Mouse (Mus musculus): ENCODE measurements around the gene Prr13. TPM values are rescaled to one million over a fixed set of nuclear protein-coding genes. Genes with fewer than 3 reads are reported as not detected.

Prr13 gene
- polyA plus RNA-seq, 1 experiment from 2014 or later = 93.7 TPM

GRCm38 (mm10) chr15:102485853-102486252 lies 27.0 kb downstream of the Prr13 start:
- peaks cover 81% of the 10 kb centered on the region for H3K36me3 ChIP-seq
- WGBS = 92% methylated on average over 12 of the region's 12 CpGs
- no peak overlapping the region for H3K9ac ChIP-seq
- no peaks in the 10 kb centered on the region for H3K9me3 ChIP-seq (replicated peaks)
- no peak for ATAC-seq (ENCODE audit: insufficient number of reproducible peaks, low FRiP score, low TSS enrichment, low read depth)
- H3K27me3 ChIP-seq = no peaks in the 10 kb centered on the region
- no peak overlapping the region for H3K4me2 ChIP-seq (replicated peaks)
- no peaks in the 10 kb centered on the region for H3K4me1 ChIP-seq
- no peak overlapping the region for H3K4me3 ChIP-seq (replicated peaks)
- no peak overlapping the region for H3K27ac ChIP-seq (replicated peaks)

- no peaks in the 10 kb centered on the region for H3K27me3 ChIP-seq
Measured at GRCm38 (mm10) chr15:102487664-102488063, 28.8 kb downstream of the Prr13 start.

GRCm38 (mm10) chr15:102498322-102498721 lies 39.5 kb downstream of the Prr13 start:
- Histone ChIP-seq H3K4me3 (replicated peaks) (no peak overlapping the region), H3K27me3 (no peaks in the 10 kb centered on the region), H3K4me2 (replicated peaks) (no peak overlapping the region), H3K9ac (no peak overlapping the region), H3K4me1 (no peaks in the 10 kb centered on the region), H3K36me3 (peaks cover 86% of the 10 kb centered on the region), H3K27ac (replicated peaks) (no peak overlapping the region), H3K9me3 (replicated peaks) (no peaks in the 10 kb centered on the region)
- 83% methylated on average over 3 of the region's 3 CpGs for WGBS
- no peak for ATAC-seq (ENCODE audit: insufficient number of reproducible peaks, low FRiP score, low TSS enrichment, low read depth)

More at GRCm38 (mm10) chr15:102487664-102488063, 28.8 kb downstream of the Prr13 start:
- Histone ChIP-seq H3K4me2 (replicated peaks) (no peak overlapping the region), H3K4me3 (replicated peaks) (no peak overlapping the region), H3K9me3 (replicated peaks) (no peaks in the 10 kb centered on the region), H3K27ac (replicated peaks) (no peak overlapping the region), H3K4me1 (no peaks in the 10 kb centered on the region), H3K36me3 (peaks cover 75% of the 10 kb centered on the region), H3K9ac (no peak overlapping the region)
- WGBS = 65% methylated on average over 1 of the region's 1 CpGs
- no peak for ATAC-seq (ENCODE audit: insufficient number of reproducible peaks, low FRiP score, low TSS enrichment, low read depth)

- WGBS = 69% methylated on average over 3 of the region's 3 CpGs
- no peak overlapping the region for H3K4me3 ChIP-seq (replicated peaks)
- ATAC-seq (ENCODE audit: insufficient number of reproducible peaks, low FRiP score, low TSS enrichment, low read depth) = no peak
Measured at GRCm38 (mm10) chr15:102499370-102499769, 40.5 kb downstream of the Prr13 start.

GRCm38 (mm10) chr15:102499851-102500250 lies 41.0 kb downstream of the Prr13 start:
- 82% methylated on average over 6 of the region's 6 CpGs for WGBS
- ATAC-seq (ENCODE audit: insufficient number of reproducible peaks, low FRiP score, low TSS enrichment, low read depth) = no peak
- Histone ChIP-seq H3K27me3 (no peaks in the 10 kb centered on the region), H3K4me2 (replicated peaks) (no peak overlapping the region), H3K9me3 (replicated peaks) (no peaks in the 10 kb centered on the region), H3K4me1 (no peaks in the 10 kb centered on the region), H3K4me3 (replicated peaks) (no peak overlapping the region), H3K27ac (replicated peaks) (no peak overlapping the region), H3K9ac (no peak overlapping the region), H3K36me3 (peaks cover 90% of the 10 kb centered on the region)

More at GRCm38 (mm10) chr15:102499370-102499769, 40.5 kb downstream of the Prr13 start:
- no peak overlapping the region for H3K27ac ChIP-seq (replicated peaks)
- peaks cover 88% of the 10 kb centered on the region for H3K36me3 ChIP-seq
- no peaks in the 10 kb centered on the region for H3K4me1 ChIP-seq
- H3K9ac ChIP-seq = no peak overlapping the region
- no peaks in the 10 kb centered on the region for H3K27me3 ChIP-seq
- no peak overlapping the region for H3K4me2 ChIP-seq (replicated peaks)
- no peaks in the 10 kb centered on the region for H3K9me3 ChIP-seq (replicated peaks)

GRCm38 (mm10) chr15:102500479-102500878 lies 41.7 kb downstream of the Prr13 start:
- H3K4me3 ChIP-seq (replicated peaks) = no peak overlapping the region
- H3K36me3 ChIP-seq = peaks cover 90% of the 10 kb centered on the region
- H3K9ac ChIP-seq = no peak overlapping the region
- H3K27me3 ChIP-seq = no peaks in the 10 kb centered on the region
- 87% methylated on average over 5 of the region's 5 CpGs for WGBS
- no peak for ATAC-seq (ENCODE audit: insufficient number of reproducible peaks, low FRiP score, low TSS enrichment, low read depth)
- H3K9me3 ChIP-seq (replicated peaks) = no peaks in the 10 kb centered on the region
- no peak overlapping the region for H3K27ac ChIP-seq (replicated peaks)
- H3K4me2 ChIP-seq (replicated peaks) = no peak overlapping the region
- H3K4me1 ChIP-seq = no peaks in the 10 kb centered on the region

- H3K4me3 ChIP-seq (replicated peaks) = no peak overlapping the region
- ATAC-seq (ENCODE audit: insufficient number of reproducible peaks, low FRiP score, low TSS enrichment, low read depth) = no peak
- no peak overlapping the region for H3K4me2 ChIP-seq (replicated peaks)
- no peaks in the 10 kb centered on the region for H3K27me3 ChIP-seq
- peaks cover 3% of the 10 kb centered on the region; the same call in 1 of the 2 replicates for H3K4me1 ChIP-seq
- H3K9ac ChIP-seq = no peak overlapping the region
- peaks cover 85% of the 10 kb centered on the region for H3K36me3 ChIP-seq
- WGBS = 84% methylated on average over 19 of the region's 19 CpGs
- no peaks in the 10 kb centered on the region for H3K9me3 ChIP-seq (replicated peaks)
- H3K27ac ChIP-seq (replicated peaks) = no peak overlapping the region; the same call in 1 of the 2 replicates
Measured at GRCm38 (mm10) chr15:102501084-102501814, 42.4 kb downstream of the Prr13 start.

- Histone ChIP-seq H3K4me3 (replicated peaks) (no peak overlapping the region), H3K27me3 (no peaks in the 10 kb centered on the region), H3K27ac (replicated peaks) (no peak overlapping the region), H3K36me3 (peaks cover 78% of the 10 kb centered on the region), H3K9me3 (replicated peaks) (no peaks in the 10 kb centered on the region), H3K4me1 (peaks cover 3% of the 10 kb centered on the region; the same call in 1 of the 2 replicates), H3K9ac (no peak overlapping the region), H3K4me2 (replicated peaks) (no peak overlapping the region)
- ATAC-seq (ENCODE audit: insufficient number of reproducible peaks, low FRiP score, low TSS enrichment, low read depth) = no peak
- WGBS = 75% methylated on average over 9 of the region's 9 CpGs
Measured at GRCm38 (mm10) chr15:102502254-102502840, 43.5 kb downstream of the Prr13 start.

GRCm38 (mm10) chr15:102503447-102503846 lies 44.6 kb downstream of the Prr13 start, which contains the start of gene Gm10337:
Gm10337 (plus strand) TSS chr15:102503722.
- Histone ChIP-seq H3K4me1 (peaks cover 3% of the 10 kb centered on the region; the same call in 1 of the 2 replicates), H3K36me3 (peaks cover 74% of the 10 kb centered on the region), H3K27ac (replicated peaks) (no peak within 1 kb of the TSS), H3K9ac (no peak within 1 kb of the TSS), H3K27me3 (no peaks in the 10 kb centered on the region), H3K4me3 (replicated peaks) (no peak within 1 kb of the TSS), H3K9me3 (replicated peaks) (no peaks in the 10 kb centered on the region), H3K4me2 (replicated peaks) (no peak within 1 kb of the TSS)
- WGBS = 80% methylated on average over 1 of the region's 1 CpGs
- ATAC-seq (ENCODE audit: insufficient number of reproducible peaks, low FRiP score, low TSS enrichment, low read depth) = no peak

- no peak overlapping the region for H3K27ac ChIP-seq (replicated peaks)
- no peak for ATAC-seq (ENCODE audit: insufficient number of reproducible peaks, low FRiP score, low TSS enrichment, low read depth)
- H3K36me3 ChIP-seq = peaks cover 70% of the 10 kb centered on the region
Measured at GRCm38 (mm10) chr15:102503924-102504782, 45.3 kb downstream of the Prr13 start.

More at GRCm38 (mm10) chr15:102503924-102504782, 45.3 kb downstream of the Prr13 start:
- H3K9ac ChIP-seq = no peak overlapping the region
- H3K4me2 ChIP-seq (replicated peaks) = no peak overlapping the region
- 83% methylated on average over 9 of the region's 9 CpGs for WGBS
- no peak overlapping the region for H3K4me3 ChIP-seq (replicated peaks)
- H3K27me3 ChIP-seq = no peaks in the 10 kb centered on the region
- no peaks in the 10 kb centered on the region for H3K9me3 ChIP-seq (replicated peaks)
- H3K4me1 ChIP-seq = peaks cover 3% of the 10 kb centered on the region

Measured in embryonic facial prominence, embryonic 15.5 days (tissue).